Mouse (Mus musculus): Measurements from ENCODE around the gene Olfr913. TPM values are rescaled to one million over a fixed set of nuclear protein-coding genes. Genes with fewer than 3 reads are reported as not detected.

Gene Olfr913
- not detected in 2 replicates for polyA plus RNA-seq (2015; fragmentation: Nextera tagmentation; extraction: Ambion mirVana)

DNA sequence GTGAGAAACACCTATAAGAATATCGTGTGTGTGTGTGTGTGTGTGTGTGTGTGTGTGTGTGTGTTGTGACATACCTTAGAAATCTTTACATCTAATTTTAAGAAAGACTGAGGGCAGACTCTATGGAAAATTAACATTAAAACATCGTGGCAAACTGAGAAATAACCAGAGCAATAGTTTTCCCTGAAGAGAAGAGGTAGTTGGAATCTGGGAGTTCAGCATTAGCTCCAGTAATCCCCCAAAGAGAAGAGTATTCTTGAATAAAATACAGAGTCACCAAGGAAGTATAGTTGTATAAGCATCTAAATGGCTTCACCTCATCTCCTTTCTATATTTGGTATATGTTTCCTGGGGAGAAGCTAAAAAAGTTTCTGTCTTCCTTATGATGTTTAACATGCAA, at the start of gene Olfr913:
Olfr913 (plus strand) TSS at position 301 of the 400 bp plus-strand sequence.
- Histone ChIP-seq H3K9ac (replicated peaks) (no peak within 1 kb of the TSS), H3K27ac (replicated peaks) (no peak within 1 kb of the TSS), H3K4me1 (no peaks in the 10 kb centered on the region), H3K4me2 (replicated peaks) (no peak within 1 kb of the TSS), H3K9me3 (no peaks in the 10 kb centered on the region), H3K4me3 (no peak within 1 kb of the TSS), H3K27me3 (no peaks in the 10 kb centered on the region), H3K36me3 (no peaks in the 10 kb centered on the region)
- WGBS = 60% methylated on average over 2 of the region's 2 CpGs
- no peak for ATAC-seq (replicated peaks)

DNA sequence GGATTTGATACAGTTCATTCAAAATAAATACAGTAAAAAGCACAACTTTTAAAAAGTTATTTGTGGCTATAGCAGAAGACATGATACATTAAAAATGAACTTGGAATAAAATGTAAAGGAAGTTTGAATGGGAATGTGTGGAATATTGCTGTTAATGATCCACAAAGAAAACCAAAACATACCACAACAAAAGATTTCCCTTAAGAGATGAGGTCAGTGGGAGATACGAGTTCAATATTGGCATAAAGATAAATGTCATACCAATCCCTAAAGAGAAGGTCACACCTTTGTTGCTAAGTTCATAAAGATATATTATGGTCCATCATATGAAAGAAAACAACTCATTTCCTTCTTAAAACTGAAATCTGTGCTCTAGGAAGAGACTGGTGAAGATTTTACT, 12.7 kb upstream of the Olfr913 start, which contains the start of gene Olfr912:
Olfr912 (plus strand) TSS at position 301 of the 400 bp plus-strand sequence.
- Histone ChIP-seq H3K27me3 (no peaks in the 10 kb centered on the region), H3K36me3 (no peaks in the 10 kb centered on the region), H3K4me1 (no peaks in the 10 kb centered on the region), H3K4me3 (no peak within 1 kb of the TSS), H3K9me3 (no peaks in the 10 kb centered on the region), H3K9ac (replicated peaks) (no peak within 1 kb of the TSS), H3K4me2 (replicated peaks) (no peak within 1 kb of the TSS), H3K27ac (replicated peaks) (no peak within 1 kb of the TSS)
- ATAC-seq (replicated peaks) = no peak
- WGBS = 86% methylated on average over 1 of the region's 1 CpGs

DNA sequence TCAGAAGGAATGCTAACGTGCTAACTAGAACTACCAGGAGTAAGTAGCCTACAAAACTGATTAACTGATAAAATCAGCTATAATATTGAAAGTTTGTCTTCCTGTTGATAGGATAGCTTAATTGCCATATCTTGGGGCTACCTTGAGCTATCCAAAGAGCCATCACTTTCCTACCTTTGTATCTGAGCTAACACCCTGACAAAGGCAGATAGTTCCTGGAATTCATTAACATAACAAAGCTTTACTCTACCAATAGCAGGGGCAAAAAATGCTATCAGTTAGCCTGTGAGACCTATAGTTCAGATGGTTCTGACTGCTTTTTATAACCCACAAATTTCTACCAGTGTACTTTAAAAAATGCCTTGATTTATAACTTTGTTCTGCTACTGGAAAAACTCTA, 1.5 kb upstream of the Olfr913 start:
- WGBS = 37% methylated on average over 1 of the region's 1 CpGs
- no peaks in the 10 kb centered on the region for H3K27me3 ChIP-seq
- no peaks in the 10 kb centered on the region for H3K4me1 ChIP-seq
- H3K9me3 ChIP-seq = no peaks in the 10 kb centered on the region
- no peak overlapping the region for H3K4me3 ChIP-seq
- no peak overlapping the region for H3K9ac ChIP-seq (replicated peaks)
- ATAC-seq (replicated peaks) = no peak
- H3K27ac ChIP-seq (replicated peaks) = no peak overlapping the region
- H3K4me2 ChIP-seq (replicated peaks) = no peak overlapping the region
- no peaks in the 10 kb centered on the region for H3K36me3 ChIP-seq

DNA sequence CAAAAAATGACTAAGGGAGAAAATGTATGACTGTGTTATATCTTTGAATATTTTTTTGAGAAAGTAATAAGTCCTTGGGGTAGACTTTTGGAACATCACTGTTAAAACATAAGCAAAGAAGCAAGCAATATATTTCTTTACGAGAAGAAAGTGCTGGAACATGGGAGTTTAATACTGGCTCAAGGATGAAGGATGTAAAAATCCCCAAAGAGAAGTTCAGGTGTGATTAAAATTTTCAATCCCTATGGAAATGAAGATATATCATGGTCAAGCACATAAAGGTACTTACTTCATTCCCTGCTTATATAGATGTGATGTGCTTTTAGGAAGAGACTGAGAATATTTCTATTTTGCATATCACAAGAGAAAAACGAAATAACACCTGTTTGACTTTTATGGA, 12.2 kb downstream of the Olfr913 start, which contains the start of gene Olfr914:
Olfr914 (plus strand) TSS at position 301 of the 400 bp plus-strand sequence.
- WGBS = 75% methylated on average over 2 of the region's 2 CpGs
- no peak within 1 kb of the TSS for H3K9ac ChIP-seq (replicated peaks)

DNA sequence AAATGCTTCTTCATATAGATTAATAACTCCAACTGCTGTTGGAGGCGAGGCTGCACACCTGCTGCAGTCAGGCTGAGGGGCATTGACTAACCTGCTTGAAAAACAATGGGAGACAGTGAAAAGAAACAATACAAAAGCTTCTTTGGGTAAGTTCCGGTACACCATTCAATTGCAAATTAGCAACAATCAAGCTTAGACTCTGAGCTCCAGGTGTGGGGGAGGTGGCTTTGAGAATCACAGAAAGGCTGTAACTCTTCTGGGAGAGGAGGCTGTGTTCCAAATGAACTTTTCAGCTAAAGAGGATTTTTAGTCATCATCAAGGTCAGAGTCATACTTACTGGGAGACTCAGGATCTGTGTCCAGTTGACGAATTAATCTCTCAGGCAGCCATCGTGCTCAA, 39.8 kb downstream of the Olfr913 start:
- H3K27ac ChIP-seq (replicated peaks) = no peak overlapping the region
- H3K27me3 ChIP-seq = no peaks in the 10 kb centered on the region
- WGBS = 68% methylated on average over 4 of the region's 4 CpGs
- H3K4me1 ChIP-seq = no peaks in the 10 kb centered on the region
- H3K36me3 ChIP-seq = no peaks in the 10 kb centered on the region
- no peaks in the 10 kb centered on the region for H3K9me3 ChIP-seq
- no peak overlapping the region for H3K4me2 ChIP-seq (replicated peaks)
- H3K9ac ChIP-seq (replicated peaks) = no peak overlapping the region
- no peak overlapping the region for H3K4me3 ChIP-seq
- no peak for ATAC-seq (replicated peaks)

More for the DNA sequence above, 12.2 kb downstream of the Olfr913 start, which contains the start of gene Olfr914:
- H3K4me3 ChIP-seq = no peak within 1 kb of the TSS
- no peaks in the 10 kb centered on the region for H3K27me3 ChIP-seq
- no peak for ATAC-seq (replicated peaks)
- no peak within 1 kb of the TSS for H3K4me2 ChIP-seq (replicated peaks)
- no peak within 1 kb of the TSS for H3K27ac ChIP-seq (replicated peaks)
- no peaks in the 10 kb centered on the region for H3K36me3 ChIP-seq
- no peaks in the 10 kb centered on the region for H3K4me1 ChIP-seq
- no peaks in the 10 kb centered on the region for H3K9me3 ChIP-seq

Other genes starting within 250 kb of the Olfr913 start
- not detected in 2 replicates for gene Olfr898, start 244.3 kb upstream of the Olfr913 start, polyA plus RNA-seq (2015; fragmentation: Nextera tagmentation; extraction: Ambion mirVana)
- not detected in 2 replicates for gene Olfr250, start 225.9 kb upstream of the Olfr913 start, polyA plus RNA-seq (2015; fragmentation: Nextera tagmentation; extraction: Ambion mirVana)
- not detected in 2 replicates for gene Olfr251, start 215.7 kb upstream of the Olfr913 start, polyA plus RNA-seq (2015; fragmentation: Nextera tagmentation; extraction: Ambion mirVana)
- not detected in 2 replicates for gene Olfr147, start 191.1 kb upstream of the Olfr913 start, polyA plus RNA-seq (2015; fragmentation: Nextera tagmentation; extraction: Ambion mirVana)
- not detected in 2 replicates for gene Olfr901, start 163.3 kb upstream of the Olfr913 start, polyA plus RNA-seq (2015; fragmentation: Nextera tagmentation; extraction: Ambion mirVana)
- not detected in 2 replicates for gene Olfr902, start 145.1 kb upstream of the Olfr913 start, polyA plus RNA-seq (2015; fragmentation: Nextera tagmentation; extraction: Ambion mirVana)
- not detected in 2 replicates for gene Olfr904, start 129.6 kb upstream of the Olfr913 start, polyA plus RNA-seq (2015; fragmentation: Nextera tagmentation; extraction: Ambion mirVana)
- gene Olfr905, start 121.7 kb upstream of the Olfr913 start, polyA plus RNA-seq (2015; fragmentation: Nextera tagmentation; extraction: Ambion mirVana) = not detected in 2 replicates
- gene Olfr906, start 105.7 kb upstream of the Olfr913 start, polyA plus RNA-seq (2015; fragmentation: Nextera tagmentation; extraction: Ambion mirVana) = not detected in 2 replicates
- gene Olfr907, start 97.0 kb upstream of the Olfr913 start, polyA plus RNA-seq (2015; fragmentation: Nextera tagmentation; extraction: Ambion mirVana) = not detected in 2 replicates
- not detected in 2 replicates for gene Olfr911-ps1, start 71.2 kb upstream of the Olfr913 start, polyA plus RNA-seq (2015; fragmentation: Nextera tagmentation; extraction: Ambion mirVana)
- gene Olfr910, start 54.9 kb upstream of the Olfr913 start, polyA plus RNA-seq (2015; fragmentation: Nextera tagmentation; extraction: Ambion mirVana) = not detected in 2 replicates
- gene Olfr912, start 12.6 kb upstream of the Olfr913 start, polyA plus RNA-seq (2015; fragmentation: Nextera tagmentation; extraction: Ambion mirVana) = not detected in 2 replicates
- not detected in 2 replicates for gene Olfr914, start 12.3 kb downstream of the Olfr913 start, polyA plus RNA-seq (2015; fragmentation: Nextera tagmentation; extraction: Ambion mirVana)
- not detected in 2 replicates for gene Olfr916, start 67.1 kb downstream of the Olfr913 start, polyA plus RNA-seq (2015; fragmentation: Nextera tagmentation; extraction: Ambion mirVana)
- not detected in 2 replicates for gene Olfr917, start 73.1 kb downstream of the Olfr913 start, polyA plus RNA-seq (2015; fragmentation: Nextera tagmentation; extraction: Ambion mirVana)
- gene Olfr918, start 81.8 kb downstream of the Olfr913 start, polyA plus RNA-seq (2015; fragmentation: Nextera tagmentation; extraction: Ambion mirVana) = not detected in 2 replicates
- not detected in 2 replicates for gene Olfr919, start 110.9 kb downstream of the Olfr913 start, polyA plus RNA-seq (2015; fragmentation: Nextera tagmentation; extraction: Ambion mirVana)
- 5.5 and 5.7 TPM in 2 replicates for gene Vwa5a, start 125.5 kb downstream of the Olfr913 start, polyA plus RNA-seq (2015; fragmentation: Nextera tagmentation; extraction: Ambion mirVana)
- gene Olfr920, start 159.5 kb downstream of the Olfr913 start, polyA plus RNA-seq (2015; fragmentation: Nextera tagmentation; extraction: Ambion mirVana) = 0.03 TPM in 1 of 2 replicates, not detected in the other
- not detected in 2 replicates for gene Olfr921, start 180.3 kb downstream of the Olfr913 start, polyA plus RNA-seq (2015; fragmentation: Nextera tagmentation; extraction: Ambion mirVana)
- not detected in 2 replicates for gene Olfr922, start 221.9 kb downstream of the Olfr913 start, polyA plus RNA-seq (2015; fragmentation: Nextera tagmentation; extraction: Ambion mirVana)
- not detected in 2 replicates for gene Olfr923, start 233.8 kb downstream of the Olfr913 start, polyA plus RNA-seq (2015; fragmentation: Nextera tagmentation; extraction: Ambion mirVana)